Mouse (Mus musculus) neural tube, embryonic 13.5 days (tissue): ENCODE results near the gene Dpm3. TPM values are rescaled to one million over a fixed set of nuclear protein-coding genes. Genes with fewer than 3 reads are reported as not detected.
"Not testable (repeated sequence)": the region's sequence is repeated elsewhere in the genome, so short reads cannot be mapped to it uniquely, and the experiment has no call there.

ENCODE experiments used
- ATAC-seq: fragments of 200-750 bp; cut with Nextera tagmentation; 2 replicates; pipeline ENCODE4 v1.8.0; 2017; ENCODE audit warnings: low read depth, mild to moderate bottlenecking, moderate TSS enrichment, moderate library complexity
- H3K27ac ChIP-seq: fragments of 300-500 bp; sonication (generic); replicated peaks from 2 replicates; pipeline ENCODE4 v1.5.1; 2015; ENCODE audit warnings: moderate library complexity, mild to moderate bottlenecking, inconsistent platforms
- H3K27me3 ChIP-seq: fragments of 300-500 bp; sonication (generic); 2 replicates; pipeline ENCODE4 v1.6.1; 2015; ENCODE audit warnings: mild to moderate bottlenecking, inconsistent platforms
- H3K36me3 ChIP-seq: fragments of 300-500 bp; sonication (generic); 2 replicates; pipeline ENCODE4 v1.6.1; 2015; ENCODE audit warnings: mild to moderate bottlenecking, inconsistent platforms
- H3K4me1 ChIP-seq: fragments of 300-500 bp; sonication (generic); replicated peaks from 2 replicates; pipeline ENCODE4 v1.6.1; 2015; ENCODE audit warnings: inconsistent platforms
- H3K4me2 ChIP-seq: fragments of 300-500 bp; sonication (generic); 2 replicates; pipeline ENCODE4 v1.6.1; 2015; ENCODE audit warnings: inconsistent platforms, mild to moderate bottlenecking, moderate library complexity
- H3K4me3 ChIP-seq: fragments of 300-500 bp; sonication (generic); 2 replicates; pipeline ENCODE4 v1.5.1; 2015; ENCODE audit warnings: mild to moderate bottlenecking, inconsistent platforms
- H3K9ac ChIP-seq: fragments of 300-500 bp; sonication (generic); 2 replicates; pipeline ENCODE4 v1.6.1; 2015; ENCODE audit warnings: moderate library complexity, mild to moderate bottlenecking, inconsistent platforms
- H3K9me3 ChIP-seq: fragments of 300-500 bp; sonication (generic); 2 replicates; pipeline ENCODE4 v1.6.1; 2016; ENCODE audit warnings: inconsistent platforms
- WGBS: fragments of 180-500 bp; shearing (Covaris S2); methylation state at CpG from one replicate; pipeline ENCODE4 v1.1.7; 2015; 5-methylcytosine and 5-hydroxymethylcytosine counted together
- polyA plus RNA-seq: library from polyadenylated mRNA; unstranded; fragments of >200 nt; fragmentation: Nextera tagmentation; extraction: Ambion mirVana; gene quantifications from 2 replicates; pipeline ENCODE4 v1.2.1, GENCODE M21; 2015

The Dpm3 gene
- polyA plus RNA-seq: 76.9 and 81.4 TPM in 2 replicates

- Histone ChIP-seq H3K4me2 (no peak within 1 kb of the TSS), H3K27me3 (no peaks in the 10 kb centered on the region), H3K9ac (no peak within 1 kb of the TSS), H3K9me3 (no peaks in the 10 kb centered on the region), H3K4me1 (no peaks in the 10 kb centered on the region), H3K36me3 (no peaks in the 10 kb centered on the region), H3K4me3 (no peak within 1 kb of the TSS), H3K27ac (no peak within 1 kb of the TSS)
- WGBS: 53% methylated on average over 7 of the region's 7 CpGs
- no peak for ATAC-seq
Observed at GRCm38 (mm10) chr3:89259076-89259475, at the start of gene Dpm3. Gene Dpm3, plus strand, starts transcription at chr3:89259358.

GRCm38 (mm10) chr3:89209731-89210130, 49.4 kb upstream of the Dpm3 start:
- ATAC-seq: no peak
- Histone ChIP-seq H3K27me3 (no peaks in the 10 kb centered on the region), H3K27ac (no peak overlapping the region), H3K9me3 (no peaks in the 10 kb centered on the region), H3K4me2 (no peak overlapping the region), H3K36me3 (peaks cover 63% of the 10 kb centered on the region), H3K4me3 (no peak overlapping the region), H3K4me1 (peaks cover 24% of the 10 kb centered on the region), H3K9ac (no peak overlapping the region)
- WGBS: 89% methylated on average over 7 of the region's 7 CpGs

- H3K27me3 ChIP-seq: no peaks in the 10 kb centered on the region
- no peak overlapping the region for H3K27ac ChIP-seq
- no peak overlapping the region for H3K9ac ChIP-seq
- H3K36me3 ChIP-seq: peaks cover 59% of the 10 kb centered on the region
- no peak overlapping the region for H3K4me3 ChIP-seq
- H3K4me2 ChIP-seq: no peak overlapping the region
- WGBS: 88% methylated on average over 13 of the region's 13 CpGs
- H3K9me3 ChIP-seq: no peaks in the 10 kb centered on the region
- ATAC-seq: no peak
- peaks cover 29% of the 10 kb centered on the region for H3K4me1 ChIP-seq
Observed at GRCm38 (mm10) chr3:89210162-89210561, 49.0 kb upstream of the Dpm3 start.

GRCm38 (mm10) chr3:89210731-89211130, 48.4 kb upstream of the Dpm3 start:
- no peak overlapping the region for H3K4me2 ChIP-seq
- no peaks in the 10 kb centered on the region for H3K9me3 ChIP-seq
- H3K36me3 ChIP-seq: peaks cover 53% of the 10 kb centered on the region
- 77% methylated on average over 7 of the region's 7 CpGs for WGBS
- no peak overlapping the region for H3K27ac ChIP-seq
- H3K4me1 ChIP-seq: peaks cover 34% of the 10 kb centered on the region
- H3K4me3 ChIP-seq: no peak overlapping the region
- H3K27me3 ChIP-seq: no peaks in the 10 kb centered on the region
- no peak for ATAC-seq
- no peak overlapping the region for H3K9ac ChIP-seq

DNA sequence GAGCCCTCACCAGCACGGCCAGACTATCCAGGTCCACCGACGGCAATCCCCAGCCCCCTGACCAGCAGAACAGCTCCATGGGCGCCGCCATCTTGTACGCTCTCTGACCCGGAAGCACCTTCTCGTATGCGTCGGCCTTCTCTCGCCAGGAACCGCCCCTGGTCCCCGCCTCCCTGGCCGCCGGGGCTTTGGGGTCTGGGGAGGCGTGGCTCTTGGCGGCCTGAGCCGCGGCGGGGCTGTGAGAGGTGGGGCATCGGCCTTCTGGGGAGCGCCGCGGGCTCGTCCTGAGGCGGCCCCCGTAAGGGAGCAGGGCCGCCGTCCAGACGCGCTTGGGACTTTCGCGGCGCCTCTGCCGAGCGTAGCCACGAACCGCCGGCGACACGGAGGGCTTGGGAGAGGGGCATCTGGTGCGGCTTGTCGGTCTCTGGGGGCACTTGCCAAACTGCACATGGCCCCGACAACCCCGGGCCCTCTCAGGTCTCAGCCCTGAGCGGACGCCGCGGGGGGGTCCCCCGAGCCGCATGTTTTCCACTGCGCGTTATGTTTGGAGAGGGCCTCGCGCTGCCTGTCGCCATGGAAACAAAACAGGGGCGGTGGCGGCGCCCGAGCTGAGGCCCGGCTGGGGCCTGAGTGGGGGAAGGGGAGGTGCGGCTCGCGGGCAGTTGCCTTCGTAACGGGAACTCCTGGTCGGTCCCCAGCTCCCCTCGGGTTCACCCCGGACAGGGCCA, 45.2 kb upstream of the Dpm3 start:
- Histone ChIP-seq H3K9me3 (no peaks in the 10 kb centered on the region), H3K4me3 (peak overlapping the region; percentile 75), H3K36me3 (peaks cover 21% of the 10 kb centered on the region), H3K27me3 (no peaks in the 10 kb centered on the region), H3K4me1 (peaks cover 45% of the 10 kb centered on the region), H3K4me2 (peak overlapping the region; percentile 73), H3K9ac (peak overlapping the region; percentile 81), H3K27ac (peak overlapping the region; percentile 97)
- under 1% methylated on average over 69 of the region's 69 CpGs for WGBS
- ATAC-seq: peak; percentile 88

DNA sequence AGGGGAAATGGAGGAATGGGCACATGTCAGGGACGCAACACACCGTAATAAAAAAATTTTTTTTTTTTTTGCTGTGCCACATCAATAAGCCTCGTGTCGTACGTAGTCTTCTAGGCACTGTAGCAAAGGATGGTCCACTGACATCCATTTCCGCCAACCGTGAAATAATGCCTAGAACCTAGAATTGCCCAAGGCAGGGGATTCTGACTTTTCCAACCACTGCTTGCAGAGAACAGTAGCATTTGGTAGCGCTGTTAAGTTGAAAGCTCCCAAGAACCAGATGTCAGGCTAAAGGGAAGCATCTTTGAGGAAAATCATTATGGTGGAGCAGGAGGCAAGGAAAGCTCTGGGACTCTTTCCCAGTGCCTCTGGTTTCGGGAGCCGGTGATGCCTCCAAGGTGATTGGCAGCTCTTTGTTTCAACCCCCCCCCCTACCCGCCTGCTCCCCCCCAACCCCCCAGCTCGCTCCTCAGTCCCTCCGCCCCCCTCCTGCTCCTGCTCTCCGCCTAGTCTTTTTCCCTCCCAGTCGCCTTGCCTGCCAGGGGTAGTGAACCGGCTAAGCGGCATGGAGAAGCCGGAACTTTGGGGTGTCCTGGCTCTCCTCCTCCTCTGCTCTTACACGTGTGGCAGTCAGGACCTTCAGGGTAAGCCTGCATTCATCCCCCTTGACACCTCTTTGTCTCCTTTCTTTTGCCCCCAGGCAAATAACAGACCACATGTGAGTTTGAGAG, 44.3 kb upstream of the Dpm3 start, which contains the start of gene Thbs3:
Gene Thbs3, plus strand, starts transcription at position 500 of the 731 bp plus-strand sequence.
- H3K9me3 ChIP-seq: no peaks in the 10 kb centered on the region
- under 1% methylated on average over 19 of the region's 19 CpGs for WGBS
- ATAC-seq: peak; percentile 20

DNA sequence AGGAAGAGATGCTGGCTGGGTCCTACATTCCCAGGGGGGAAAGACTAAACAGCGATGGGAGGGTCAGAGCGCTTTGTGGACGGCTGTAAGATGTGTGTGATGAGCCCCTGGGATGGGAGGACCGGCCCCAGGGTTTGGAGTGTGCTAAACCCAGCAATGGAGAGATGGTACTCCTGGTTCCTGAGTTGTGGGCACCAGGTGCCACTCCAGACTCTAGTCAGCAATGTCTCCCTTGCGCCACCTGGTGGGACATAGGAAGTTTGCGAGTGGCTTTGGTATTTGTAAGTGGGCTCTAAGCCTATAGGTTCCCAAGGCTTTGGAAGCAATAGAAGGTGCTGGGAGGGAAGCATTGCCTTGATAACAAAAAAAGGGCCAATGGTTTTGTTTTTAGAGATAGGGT, 43.3 kb upstream of the Dpm3 start:
- peak overlapping the region; percentile 97 for H3K27ac ChIP-seq
- 0% methylated on average over 6 of the region's 6 CpGs for WGBS
- peak overlapping the region; percentile 75 for H3K4me3 ChIP-seq
- ATAC-seq: peak; percentile 22; the same call in 1 of the 2 replicates
- peak overlapping the region; percentile 81 for H3K9ac ChIP-seq
- peak overlapping the region; percentile 73 for H3K4me2 ChIP-seq
- H3K4me1 ChIP-seq: peaks cover 55% of the 10 kb centered on the region
- H3K27me3 ChIP-seq: no peaks in the 10 kb centered on the region
- H3K36me3 ChIP-seq: peaks cover 9% of the 10 kb centered on the region
- H3K9me3 ChIP-seq: no peaks in the 10 kb centered on the region

More for the DNA sequence above, 44.3 kb upstream of the Dpm3 start, which contains the start of gene Thbs3:
- peak within 1 kb of the TSS; percentile 97 for H3K27ac ChIP-seq
- H3K4me1 ChIP-seq: peaks cover 52% of the 10 kb centered on the region
- peak within 1 kb of the TSS; percentile 81 for H3K9ac ChIP-seq
- peak within 1 kb of the TSS; percentile 75 for H3K4me3 ChIP-seq
- peak within 1 kb of the TSS; percentile 73 for H3K4me2 ChIP-seq
- peaks cover 19% of the 10 kb centered on the region for H3K36me3 ChIP-seq
- no peaks in the 10 kb centered on the region for H3K27me3 ChIP-seq

DNA sequence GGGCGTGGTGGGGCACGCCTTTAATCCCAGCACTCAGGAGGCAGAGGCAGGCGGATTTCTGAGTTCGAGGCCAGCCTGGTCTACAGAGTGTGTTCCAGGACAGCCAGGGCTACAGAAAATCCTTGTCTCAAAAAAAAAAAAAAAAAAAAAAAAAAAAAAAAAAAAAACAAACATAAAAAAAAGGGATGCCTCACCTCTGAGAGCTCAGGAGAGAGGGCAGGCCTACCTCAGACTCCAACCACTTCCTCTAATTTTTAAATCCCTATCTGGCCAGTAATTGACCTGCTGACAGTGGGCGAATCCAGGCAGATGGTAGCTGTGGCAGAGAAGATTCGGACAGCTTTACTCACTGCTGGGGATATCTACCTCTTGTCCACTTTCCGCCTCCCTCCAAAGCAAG, 42.8 kb upstream of the Dpm3 start:
- WGBS: 77% methylated on average over 7 of the region's 7 CpGs
- Histone ChIP-seq H3K4me1 (peaks cover 60% of the 10 kb centered on the region), H3K4me2 (peak overlapping the region; percentile 73), H3K36me3 (peaks cover 10% of the 10 kb centered on the region)
- not testable (repeated sequence) for H3K4me3 ChIP-seq, H3K9ac ChIP-seq, H3K9me3 ChIP-seq, H3K27me3 ChIP-seq, H3K27ac ChIP-seq, ATAC-seq

DNA sequence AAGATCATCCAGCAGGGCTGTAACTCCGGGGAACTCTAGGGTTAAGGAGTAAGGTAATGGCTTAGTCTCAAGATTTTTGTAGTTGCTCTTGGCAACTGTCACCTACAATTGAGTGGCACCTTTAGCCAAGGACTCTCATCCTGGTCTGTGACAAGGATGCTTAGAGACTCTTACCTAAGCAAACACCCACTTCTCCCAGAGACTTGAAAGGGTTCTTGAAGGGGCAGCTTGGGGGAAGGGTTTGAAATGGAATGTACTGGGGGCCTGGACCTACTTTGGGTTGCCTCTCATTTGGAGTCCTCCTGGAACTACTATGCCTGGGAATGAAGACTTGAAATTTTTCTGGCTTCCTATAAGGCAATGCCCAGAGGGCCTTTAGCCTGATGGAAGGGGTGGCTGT, 40.9 kb upstream of the Dpm3 start:
- Histone ChIP-seq H3K36me3 (peaks cover 19% of the 10 kb centered on the region), H3K27ac (no peak overlapping the region), H3K9me3 (no peaks in the 10 kb centered on the region), H3K27me3 (no peaks in the 10 kb centered on the region), H3K9ac (no peak overlapping the region), H3K4me2 (no peak overlapping the region), H3K4me1 (peaks cover 49% of the 10 kb centered on the region), H3K4me3 (no peak overlapping the region)
- WGBS: 86% methylated on average over 1 of the region's 1 CpGs
- no peak for ATAC-seq

DNA sequence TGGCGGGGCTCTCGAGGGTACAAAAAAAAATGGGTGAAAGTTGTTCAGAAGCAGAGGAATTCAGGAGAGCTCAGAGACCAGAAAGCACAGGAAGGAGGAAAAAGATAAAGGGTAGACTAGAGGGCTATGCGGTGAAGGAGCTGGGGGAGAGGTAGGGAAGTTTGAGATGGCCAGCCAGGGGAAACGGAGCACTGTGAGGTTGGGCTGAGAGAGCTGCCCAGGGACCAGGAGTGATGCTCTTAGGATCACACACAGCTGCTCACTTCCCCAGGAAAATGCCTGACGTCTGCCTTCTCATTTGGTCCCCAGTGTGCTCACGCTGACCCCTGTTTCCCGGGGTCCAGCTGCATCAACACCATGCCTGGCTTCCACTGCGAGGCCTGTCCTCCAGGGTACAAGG, 39.6 kb upstream of the Dpm3 start:
- Histone ChIP-seq H3K9ac (0 out of 2 replicates have a peak overlapping the region, but pooled peaks have one; percentile 22), H3K27ac (peak overlapping the region; percentile 23; the same call in 1 of the 2 replicates)
- WGBS: 43% methylated on average over 8 of the region's 8 CpGs

DNA sequence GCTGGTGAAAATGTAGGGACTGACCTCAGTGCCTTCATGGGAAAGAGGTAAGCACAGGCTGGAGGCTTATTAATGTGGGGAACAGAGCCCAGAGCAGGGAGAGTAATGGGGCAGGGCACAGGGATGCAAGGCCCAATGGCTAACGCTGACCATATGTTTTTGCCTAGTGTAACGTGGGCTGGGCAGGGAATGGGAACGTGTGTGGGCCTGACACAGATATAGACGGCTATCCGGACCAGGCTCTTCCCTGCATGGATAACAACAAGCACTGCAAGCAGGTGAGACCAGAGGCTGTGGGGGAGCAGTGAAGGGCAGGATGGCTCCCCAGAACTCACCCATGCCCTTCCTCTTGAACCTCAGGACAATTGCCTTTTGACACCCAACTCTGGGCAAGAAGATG, 38.0 kb upstream of the Dpm3 start:
- peaks cover 58% of the 10 kb centered on the region for H3K4me1 ChIP-seq

More for the DNA sequence above, 39.6 kb upstream of the Dpm3 start:
- Histone ChIP-seq H3K36me3 (peaks cover 24% of the 10 kb centered on the region), H3K4me3 (no peak overlapping the region), H3K27me3 (no peaks in the 10 kb centered on the region), H3K4me2 (no peak overlapping the region), H3K4me1 (peaks cover 58% of the 10 kb centered on the region), H3K9me3 (no peaks in the 10 kb centered on the region)
- no peak for ATAC-seq

DNA sequence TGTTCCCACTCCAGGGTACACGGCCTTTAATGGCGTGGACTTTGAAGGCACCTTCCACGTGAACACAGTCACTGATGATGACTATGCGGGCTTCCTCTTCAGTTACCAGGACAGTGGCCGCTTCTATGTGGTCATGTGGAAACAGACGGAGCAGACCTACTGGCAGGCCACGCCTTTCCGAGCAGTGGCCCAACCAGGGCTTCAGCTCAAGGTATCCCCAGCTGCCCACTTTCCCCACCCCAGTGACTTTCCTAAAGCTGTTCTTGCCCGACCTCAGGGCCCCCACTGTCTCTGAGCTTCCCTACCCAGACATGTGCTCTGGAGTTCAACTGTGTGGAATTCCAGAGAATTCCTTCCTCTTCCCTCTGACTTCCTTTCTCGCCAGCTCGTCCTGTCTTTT, 34.4 kb upstream of the Dpm3 start:
- peaks cover 74% of the 10 kb centered on the region for H3K4me1 ChIP-seq
- ATAC-seq: no peak
- WGBS: 32% methylated on average over 11 of the region's 11 CpGs

More for the DNA sequence above, 38.0 kb upstream of the Dpm3 start:
- Histone ChIP-seq H3K9ac (peak overlapping the region; percentile 32; the same call in 1 of the 2 replicates), H3K27ac (no peak overlapping the region), H3K9me3 (no peaks in the 10 kb centered on the region), H3K4me3 (no peak overlapping the region), H3K4me2 (no peak overlapping the region), H3K27me3 (no peaks in the 10 kb centered on the region), H3K36me3 (peaks cover 24% of the 10 kb centered on the region)
- no peak for ATAC-seq
- 65% methylated on average over 5 of the region's 5 CpGs for WGBS

More for the DNA sequence above, 34.4 kb upstream of the Dpm3 start:
- Histone ChIP-seq H3K27ac (peak overlapping the region; percentile 92), H3K4me2 (peak overlapping the region; percentile 79), H3K36me3 (peaks cover 17% of the 10 kb centered on the region), H3K4me3 (peak overlapping the region; percentile 50), H3K27me3 (no peaks in the 10 kb centered on the region), H3K9ac (peak overlapping the region; percentile 79), H3K9me3 (no peaks in the 10 kb centered on the region)
